ENCODE assay signal across 9 mouse cellular contexts in the genomic region with DNA sequence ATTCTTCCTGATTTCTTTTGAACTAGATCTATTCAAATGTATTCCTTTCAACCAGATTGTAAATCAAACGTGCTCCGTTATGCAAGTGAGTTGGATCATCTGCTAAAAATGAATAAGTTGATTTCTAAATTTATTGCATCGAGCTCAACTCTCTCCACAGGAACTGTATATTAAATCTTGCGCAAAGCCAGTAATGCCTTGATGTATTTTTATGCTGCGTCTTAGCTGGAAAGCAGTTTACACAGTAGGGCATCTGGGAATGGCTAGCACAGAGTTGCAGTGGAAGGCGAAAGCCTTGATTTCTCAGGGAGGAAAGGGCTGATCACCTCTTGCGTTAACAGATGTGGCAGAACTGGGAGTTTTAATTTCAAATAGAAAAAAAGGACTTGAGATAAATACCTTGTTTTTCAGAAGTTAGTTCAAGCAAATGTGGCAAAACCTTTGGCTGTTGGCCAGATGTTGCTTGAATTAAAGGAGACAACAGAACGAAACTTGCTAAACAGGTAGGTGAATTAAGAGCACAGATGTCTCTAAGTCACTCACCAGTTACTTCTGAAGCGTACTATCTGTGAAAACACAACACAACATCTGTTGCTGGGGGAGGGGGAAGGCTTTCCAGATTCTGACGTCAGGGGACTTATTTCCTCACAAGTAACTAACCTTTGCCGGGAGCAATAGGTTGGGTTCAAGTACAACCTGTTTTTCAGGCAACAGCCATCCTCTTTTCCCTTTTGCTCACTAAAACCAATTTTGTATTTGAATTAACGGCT. TPM values are rescaled to one million over a fixed set of nuclear protein-coding genes. Genes with fewer than 3 reads are reported as not detected.
DNase-seq lines count a peak whose midpoint lies in the region; ATAC-seq and TF ChIP-seq lines count a peak whose summit lies in the region.
"Had no signal": no experiment of that assay in that cellular context is flagged by ENCODE, and none has a peak within 500 bp of the region (broad histone marks: within the 10 kb centered on the region; RNA-seq: fewer than 3 reads in every experiment).

No protein-coding gene starts in this region.

- no peaks in the 10 kb centered on the region for H3K9me3 ChIP-seq in neural tube, embryonic 11.5 days (ENCODE audit: control insufficient read depth, low read length)
- no peaks in the 10 kb centered on the region for H3K9me3 ChIP-seq in neural tube, embryonic 15.5 days (replicated peaks)

- 46% methylated on average over 12 of the region's 12 CpGs for WGBS in neural tube, embryonic 11.5 days
- 37% methylated on average over 12 of the region's 12 CpGs for WGBS in liver, adult 2 months
- 38% methylated on average over 12 of the region's 12 CpGs for WGBS in neural tube, embryonic 15.5 days

- no peak overlapping the region for H3K27ac ChIP-seq in neural tube, embryonic 11.5 days (ENCODE audit: low read depth, low read length)
- peak overlapping the region; percentile 87 for H3K27ac ChIP-seq in liver, adult 2 months (replicated peaks; ENCODE audit: insufficient read depth, low read depth, low read length)
- H3K27ac ChIP-seq in neural tube, embryonic 15.5 days (replicated peaks): peak overlapping the region; percentile 90

- H3K36me3 ChIP-seq in neural tube, embryonic 11.5 days (ENCODE audit: control insufficient read depth, insufficient read depth, low read length): no peaks in the 10 kb centered on the region
- H3K36me3 ChIP-seq in liver, adult 2 months (ENCODE audit: control insufficient read depth, insufficient read depth, low read length): no peaks in the 10 kb centered on the region
- H3K36me3 ChIP-seq in neural tube, embryonic 15.5 days: no peaks in the 10 kb centered on the region

- peak overlapping the region; percentile 45 for H3K9ac ChIP-seq in neural tube, embryonic 11.5 days (ENCODE audit: low read length)
- peak overlapping the region; percentile 75 for H3K9ac ChIP-seq in liver, adult 2 months (ENCODE audit: low read depth, low read length)
- peak overlapping the region; percentile 51 for H3K9ac ChIP-seq in neural tube, embryonic 15.5 days (replicated peaks)

- DNase-seq in adrenal gland, postnatal 14 days: peak; percentile 43
- no peak for DNase-seq in adrenal gland, postnatal 25 days
- no peak for DNase-seq in neural tube, embryonic 11.5 days (ENCODE audit: low spot score)
- no peak for DNase-seq in neural tube, embryonic 10.5 days (ENCODE audit: extremely low spot score, low spot score)
- DNase-seq in gonadal fat pad, adult 2 months (ENCODE audit: low read depth): peak; percentile 69
- no peak for DNase-seq in liver, adult 2 months (ENCODE audit: extremely low read depth, low read depth, low spot score)
- no peak for DNase-seq in gastrocnemius, postnatal 25 days

- no peak for TF ChIP-seq CTCF in liver, adult 2 months (IDR thresholded peaks at IDR 0.05; ENCODE audit: low read depth, low read length)

- peak; percentile 10; the same call in 1 of the 2 replicates for ATAC-seq in neural tube, embryonic 11.5 days (ENCODE audit: insufficient read depth, low FRiP score, low TSS enrichment)
- peak; percentile 22; the same call in 1 of the 2 replicates for ATAC-seq in neural tube, embryonic 15.5 days (ENCODE audit: low FRiP score)

- peaks cover 10% of the 10 kb centered on the region for H3K79me2 ChIP-seq in liver, adult 2 months (ENCODE audit: control insufficient read depth, insufficient read depth, low read length)

- TF ChIP-seq POLR2A in liver, adult 2 months (IDR thresholded peaks at IDR 0.05; ENCODE audit: extremely low read depth, insufficient read depth, low read length): no peak

- peak overlapping the region; percentile 71 for H3K4me3 ChIP-seq in neural tube, embryonic 11.5 days (ENCODE audit: low read depth, low read length)
- peak overlapping the region; percentile 98 for H3K4me3 ChIP-seq in liver, adult 2 months (ENCODE audit: insufficient read depth, low read depth, low read length)
- H3K4me3 ChIP-seq in neural tube, embryonic 15.5 days (replicated peaks): peak overlapping the region; percentile 67

- peak overlapping the region; percentile 56 for H3K4me2 ChIP-seq in neural tube, embryonic 11.5 days (ENCODE audit: low read depth)
- peak overlapping the region; percentile 68 for H3K4me2 ChIP-seq in neural tube, embryonic 15.5 days

- H3K4me1 ChIP-seq in neural tube, embryonic 11.5 days (ENCODE audit: control insufficient read depth, insufficient read depth, low read length): 0 out of 2 replicates have a peak, but pooled peaks cover 2% of the 10 kb centered on the region
- H3K4me1 ChIP-seq in liver, adult 2 months (ENCODE audit: control insufficient read depth, insufficient read depth, low read length): peaks cover 12% of the 10 kb centered on the region
- peaks cover 23% of the 10 kb centered on the region for H3K4me1 ChIP-seq in neural tube, embryonic 15.5 days

- no peaks in the 10 kb centered on the region for H3K27me3 ChIP-seq in neural tube, embryonic 11.5 days (ENCODE audit: control insufficient read depth, insufficient read depth, low read length)
- no peaks in the 10 kb centered on the region for H3K27me3 ChIP-seq in liver, adult 2 months (ENCODE audit: control insufficient read depth, insufficient read depth, low read length)
- H3K27me3 ChIP-seq in neural tube, embryonic 15.5 days (replicated peaks): no peaks in the 10 kb centered on the region

RNA-seq across cellular contexts. Expression of a gene that starts 0.7 kb away (rescaled TPM):
- 14.0 and 15.4 TPM in 2 replicates for total RNA-seq in adrenal gland, postnatal 14 days (2021)
- total RNA-seq in adrenal gland, postnatal 25 days (2021): 11.0 and 14.4 TPM in 2 replicates
- 17.8 and 19.4 TPM in 2 replicates for polyA plus RNA-seq in neural tube, embryonic 11.5 days (2014; fragmentation: Nextera tagmentation; extraction: Ambion mirVana)
- 4.1 and 4.9 TPM in 2 replicates for polyA plus RNA-seq in gonadal fat pad, adult 2 months (2012; rRNA removed)
- total RNA-seq in liver, adult 2 months (2014; rRNA removed): 14.6 and 20.7 TPM in 2 replicates
- polyA plus RNA-seq in liver, adult 2 months (2012; rRNA removed): 5.1 and 5.2 TPM in 2 replicates
- 28.2 and 31.2 TPM in 2 replicates for polyA plus RNA-seq in neural tube, embryonic 15.5 days (2015; fragmentation: Nextera tagmentation; extraction: Ambion mirVana)
- total RNA-seq in gastrocnemius, postnatal 25 days (2021): 10 to 100 TPM; 34.8 to 37.1 TPM

RNA-seq across cellular contexts. Expression of a gene that starts 24.8 kb away (rescaled TPM):
- not detected in 2 replicates for total RNA-seq in adrenal gland, postnatal 14 days (2021)
- total RNA-seq in adrenal gland, postnatal 25 days (2021): not detected in 2 replicates
- not detected in 2 replicates for polyA plus RNA-seq in neural tube, embryonic 11.5 days (2014; fragmentation: Nextera tagmentation; extraction: Ambion mirVana)
- not detected in 2 replicates for polyA plus RNA-seq in gonadal fat pad, adult 2 months (2012; rRNA removed)
- total RNA-seq in liver, adult 2 months (2014; rRNA removed): not detected in 2 replicates
- not detected in 2 replicates for polyA plus RNA-seq in liver, adult 2 months (2012; rRNA removed)
- polyA plus RNA-seq in neural tube, embryonic 15.5 days (2015; fragmentation: Nextera tagmentation; extraction: Ambion mirVana): not detected in 2 replicates
- total RNA-seq in gastrocnemius, postnatal 25 days (2021): not detected
- total RNA-seq: layer of hippocampus, postnatal 14 days had no signal

RNA-seq across cellular contexts. Expression of a gene that starts 28.7 kb away (rescaled TPM):
- 2.7 and 44.4 TPM in 2 replicates for total RNA-seq in adrenal gland, postnatal 14 days (2021)
- total RNA-seq in adrenal gland, postnatal 25 days (2021): 0.33 and 3.1 TPM in 2 replicates
- 44.2 and 48.9 TPM in 2 replicates for polyA plus RNA-seq in neural tube, embryonic 11.5 days (2014; fragmentation: Nextera tagmentation; extraction: Ambion mirVana)
- 17.1 and 22.1 TPM in 2 replicates for polyA plus RNA-seq in gonadal fat pad, adult 2 months (2012; rRNA removed)
- 287 and 443 TPM in 2 replicates for total RNA-seq in liver, adult 2 months (2014; rRNA removed)
- polyA plus RNA-seq in liver, adult 2 months (2012; rRNA removed): 157 and 182 TPM in 2 replicates
- polyA plus RNA-seq in neural tube, embryonic 15.5 days (2015; fragmentation: Nextera tagmentation; extraction: Ambion mirVana): 30.7 and 35.2 TPM in 2 replicates
- total RNA-seq in gastrocnemius, postnatal 25 days (2021): not detected

Comparison
In these comparisons a context has a peak if more than half of its experiments do, and no peak if none do; other contexts are left out.
1. DNase-seq: peak in adrenal gland, postnatal 14 days (single experiment) and gonadal fat pad, adult 2 months (single experiment); none in adrenal gland, postnatal 25 days (single experiment), neural tube, embryonic 11.5 days (single experiment), neural tube, embryonic 10.5 days (single experiment), liver, adult 2 months (single experiment) and gastrocnemius, postnatal 25 days (single experiment).
2. Peak in every context shown above with its lines, with median percentiles within 50 percentile points of each other: H3K4me3 ChIP-seq and H3K9ac ChIP-seq.